Mouse (Mus musculus) lung, embryonic 14.5 days (tissue): ENCODE measurements around the gene C87499. TPM values are rescaled to one million over a fixed set of nuclear protein-coding genes. Genes with fewer than 3 reads are reported as not detected.

ENCODE experiments used
- ATAC-seq: fragments of 200-750 bp; cut with Nextera tagmentation; 2 replicates; pipeline ENCODE4 v1.8.0; 2017; ENCODE audit warnings: mild to moderate bottlenecking, moderate TSS enrichment, moderate library complexity; ENCODE audit not compliant: insufficient read depth
- DNase-seq: peaks from one replicate; pipeline ENCODE4 v3.0.0-alpha.2; 2015
- H3K27ac ChIP-seq: fragments of 300-500 bp; sonication (generic); 2 replicates; pipeline ENCODE4 v1.5.1; 2014; ENCODE audit warnings: low read depth, mild to moderate bottlenecking, moderate library complexity
- H3K27me3 ChIP-seq: fragments of 300-500 bp; sonication (generic); 2 replicates; pipeline ENCODE4 v1.6.1; 2014; ENCODE audit warnings: low read length, control low read depth; ENCODE audit not compliant: insufficient read depth
- H3K36me3 ChIP-seq: fragments of 300-500 bp; sonication (generic); 2 replicates; pipeline ENCODE4 v1.6.1; 2014; ENCODE audit warnings: control low read depth; ENCODE audit not compliant: insufficient read depth
- H3K4me1 ChIP-seq: fragments of 300-500 bp; sonication (generic); 2 replicates; pipeline ENCODE4 v1.6.1; 2014; ENCODE audit warnings: antibody characterized with exemption, control low read depth; ENCODE audit not compliant: insufficient read depth
- H3K4me2 ChIP-seq: fragments of 300-500 bp; sonication (generic); 2 replicates; pipeline ENCODE4 v1.6.1; 2014; ENCODE audit warnings: mild to moderate bottlenecking
- H3K4me3 ChIP-seq: fragments of 300-500 bp; sonication (generic); 2 replicates; pipeline ENCODE4 v1.5.1; 2014; ENCODE audit warnings: low read depth, low read length
- H3K9ac ChIP-seq: fragments of 300-500 bp; sonication (generic); 2 replicates; pipeline ENCODE4 v1.6.1; 2014
- H3K9me3 ChIP-seq: fragments of 300-500 bp; sonication (generic); 2 replicates; pipeline ENCODE4 v1.6.1; 2016; ENCODE audit warnings: low read depth, low read length, control low read depth
- CTCF ChIP-seq: IDR thresholded peaks from 2 replicates; pipeline ENCODE4 v1.5.1; 2016; ENCODE audit warnings: antibody characterized with exemption, low read depth
- WGBS: fragments of 180-500 bp; shearing (Covaris S2); extraction: QIAGEN DNeasy Blood & Tissue Kit; methylation state at CpG from one replicate; pipeline ENCODE4 v1.1.7; 2014; 5-methylcytosine and 5-hydroxymethylcytosine counted together
- polyA plus RNA-seq: library from polyadenylated mRNA; unstranded; fragments of >200 nt; fragmentation: Nextera tagmentation; extraction: Ambion mirVana; gene quantifications from 2 replicates; pipeline ENCODE4 v1.2.1, GENCODE M21; 2014

The C87499 gene
- not detected in 2 replicates for polyA plus RNA-seq

DNA sequence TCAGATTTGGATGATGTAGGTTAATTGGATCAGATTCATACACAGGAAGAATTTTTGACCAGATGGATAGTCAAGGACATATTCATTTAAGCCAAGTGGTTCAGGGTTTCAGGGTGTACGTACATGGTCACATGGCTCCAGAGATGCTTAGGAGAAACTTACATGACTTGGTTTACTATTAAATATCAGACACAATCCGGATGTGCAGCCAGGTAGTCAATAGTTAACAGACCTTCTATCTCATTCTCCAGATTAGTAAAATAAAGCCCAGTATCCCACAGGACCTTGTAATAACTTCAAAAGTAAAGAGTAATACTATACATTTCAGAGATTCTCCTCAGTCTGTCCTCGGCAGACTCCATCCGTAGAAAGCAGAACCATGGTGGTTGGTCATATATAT is at the start of gene C87499:
TSS of gene C87499 (minus strand) at position 101 of the 400 bp plus-strand sequence.
- no peak within 1 kb of the TSS for H3K4me3 ChIP-seq
- no peaks in the 10 kb centered on the region for H3K4me1 ChIP-seq
- ATAC-seq (no peak), DNase-seq (no peak)
- TF ChIP-seq CTCF, result no peak
- no peaks in the 10 kb centered on the region for H3K36me3 ChIP-seq
- H3K4me2 ChIP-seq, result no peak within 1 kb of the TSS
- no peak within 1 kb of the TSS for H3K27ac ChIP-seq
- no peaks in the 10 kb centered on the region for H3K27me3 ChIP-seq
- H3K9ac ChIP-seq, result no peak within 1 kb of the TSS
- no peaks in the 10 kb centered on the region for H3K9me3 ChIP-seq
- WGBS, result 89% methylated on average over 4 of the region's 4 CpGs

DNA sequence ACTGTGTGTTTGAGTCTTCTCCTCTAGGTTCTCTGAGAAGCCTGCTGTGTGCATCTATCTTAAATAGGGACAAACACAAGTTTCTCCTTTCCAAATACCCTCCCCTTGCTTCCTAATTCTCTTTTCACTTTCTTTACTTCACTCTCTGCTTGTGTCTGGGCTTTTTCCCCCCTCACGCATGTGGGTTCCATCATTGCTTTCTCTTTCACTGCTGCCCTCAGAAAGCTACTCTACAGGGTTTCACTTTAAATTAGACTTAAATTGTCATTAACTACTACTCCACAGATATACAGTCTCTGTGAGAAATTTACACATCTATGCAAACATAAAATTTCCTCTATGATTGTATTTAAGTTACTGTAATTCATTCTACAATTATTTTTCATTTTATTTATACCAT is 49.6 kb upstream of the C87499 start, which contains the start of gene Ifna2:
TSS of gene Ifna2 (minus strand) at position 101 of the 400 bp plus-strand sequence.
- no peak within 1 kb of the TSS for H3K9ac ChIP-seq
- 80% methylated on average over 1 of the region's 1 CpGs for WGBS
- no peaks in the 10 kb centered on the region for H3K36me3 ChIP-seq
- TF ChIP-seq CTCF, result no peak
- H3K4me3 ChIP-seq, result no peak within 1 kb of the TSS
- no peak within 1 kb of the TSS for H3K27ac ChIP-seq
- DNase-seq (no peak), ATAC-seq (no peak)
- H3K9me3 ChIP-seq, result no peaks in the 10 kb centered on the region
- no peak within 1 kb of the TSS for H3K4me2 ChIP-seq
- no peaks in the 10 kb centered on the region for H3K27me3 ChIP-seq
- H3K4me1 ChIP-seq, result no peaks in the 10 kb centered on the region

DNA sequence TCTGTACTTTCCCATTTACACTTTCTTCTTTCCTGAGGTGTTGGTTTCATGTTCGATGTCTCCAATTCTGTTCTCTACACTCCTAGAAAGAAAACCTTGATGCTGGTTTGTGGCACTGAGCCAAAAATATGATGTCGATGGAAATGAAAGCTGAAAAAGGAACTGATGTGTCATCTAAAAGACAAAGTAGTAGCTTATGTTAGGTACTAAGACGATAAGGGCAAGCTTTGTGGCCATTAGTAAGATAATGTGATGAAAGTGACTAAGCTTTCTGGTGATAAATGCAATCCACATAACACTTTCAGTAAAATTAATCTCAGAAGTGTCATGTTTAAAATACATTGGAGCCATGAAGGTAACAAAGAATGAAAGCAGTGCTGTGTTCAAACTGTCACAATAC is 47.1 kb upstream of the C87499 start:
- Histone ChIP-seq H3K9me3 (no peaks in the 10 kb centered on the region), H3K4me3 (no peak overlapping the region), H3K36me3 (no peaks in the 10 kb centered on the region), H3K4me2 (no peak overlapping the region), H3K27me3 (no peaks in the 10 kb centered on the region), H3K27ac (no peak overlapping the region), H3K4me1 (no peaks in the 10 kb centered on the region), H3K9ac (no peak overlapping the region)
- no peak for TF ChIP-seq CTCF
- 30% methylated on average over 3 of the region's 3 CpGs for WGBS
- DNase-seq (no peak), ATAC-seq (no peak)

- no peaks in the 10 kb centered on the region for H3K27me3 ChIP-seq
- H3K27ac ChIP-seq, result no peak overlapping the region
- no peak overlapping the region for H3K4me3 ChIP-seq
- no peaks in the 10 kb centered on the region for H3K9me3 ChIP-seq
- no peaks in the 10 kb centered on the region for H3K4me1 ChIP-seq
- H3K9ac ChIP-seq, result no peak overlapping the region
- WGBS, result 42% methylated on average over 8 of the region's 8 CpGs
- H3K4me2 ChIP-seq, result no peak overlapping the region
- ATAC-seq (no peak), DNase-seq (peak; percentile 75)
- H3K36me3 ChIP-seq, result no peaks in the 10 kb centered on the region
- peak; percentile 61 for TF ChIP-seq CTCF
Measured at GRCm38 (mm10) chr4:88680362-88680761, 46.2 kb upstream of the C87499 start.

DNA sequence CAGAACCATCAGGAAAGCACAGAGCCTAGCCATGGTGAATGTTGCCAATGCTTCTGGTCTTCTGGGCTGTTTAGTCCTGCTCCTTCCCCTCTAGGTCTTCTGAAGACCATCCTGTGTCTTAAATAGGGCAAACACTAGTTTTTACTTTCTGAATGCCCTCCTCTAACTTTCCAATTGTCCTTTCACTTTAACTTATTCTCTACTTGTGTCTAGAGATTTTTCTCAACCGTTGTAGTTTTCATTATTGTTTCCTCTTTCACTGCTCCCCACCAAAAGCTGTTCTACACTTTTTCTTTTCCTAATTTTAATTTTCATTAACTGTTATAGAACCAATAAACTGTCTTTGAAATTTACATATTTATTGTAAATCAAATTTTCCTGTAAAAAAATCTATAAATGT is 42.6 kb upstream of the C87499 start, which contains the start of gene Ifna16:
TSS of gene Ifna16 (minus strand) at position 101 of the 400 bp plus-strand sequence.
- 81% methylated on average over 1 of the region's 1 CpGs for WGBS

DNA sequence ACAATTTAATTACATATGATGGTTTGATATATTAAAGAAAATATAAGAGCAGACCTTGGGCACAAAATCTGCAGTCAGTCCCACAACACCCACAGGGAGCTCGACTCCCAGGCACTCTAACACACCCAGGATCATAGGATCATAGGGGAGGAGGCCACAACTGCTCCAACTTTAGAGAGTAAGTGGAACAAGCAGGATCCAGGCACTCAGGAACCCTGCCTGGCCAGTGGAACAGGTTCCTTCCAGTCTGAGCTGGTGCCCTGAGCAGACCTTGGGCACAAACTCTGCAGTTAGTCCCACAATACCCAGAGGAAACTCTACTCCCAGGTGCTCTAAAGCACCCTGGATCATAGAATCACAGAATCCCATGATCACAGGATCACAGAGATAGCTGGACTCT is 21.2 kb upstream of the C87499 start:
- H3K4me1 ChIP-seq, result no peaks in the 10 kb centered on the region
- H3K36me3 ChIP-seq, result no peaks in the 10 kb centered on the region
- no peaks in the 10 kb centered on the region for H3K27me3 ChIP-seq
- H3K27ac ChIP-seq, result no peak overlapping the region
- no peak for ATAC-seq
- no peak for DNase-seq
- H3K9me3 ChIP-seq, result no peaks in the 10 kb centered on the region
- 26% methylated on average over 1 of the region's 1 CpGs for WGBS
- TF ChIP-seq CTCF, result no peak
- no peak overlapping the region for H3K4me2 ChIP-seq
- H3K9ac ChIP-seq, result no peak overlapping the region
- no peak overlapping the region for H3K4me3 ChIP-seq

More for the DNA sequence above, 42.6 kb upstream of the C87499 start, which contains the start of gene Ifna16:
- H3K9ac ChIP-seq, result no peak within 1 kb of the TSS
- H3K36me3 ChIP-seq, result no peaks in the 10 kb centered on the region
- H3K9me3 ChIP-seq, result no peaks in the 10 kb centered on the region
- no peak within 1 kb of the TSS for H3K4me3 ChIP-seq
- no peak for DNase-seq
- no peak within 1 kb of the TSS for H3K4me2 ChIP-seq
- H3K4me1 ChIP-seq, result no peaks in the 10 kb centered on the region
- ATAC-seq, result no peak
- no peak for TF ChIP-seq CTCF
- H3K27me3 ChIP-seq, result no peaks in the 10 kb centered on the region
- no peak within 1 kb of the TSS for H3K27ac ChIP-seq

DNA sequence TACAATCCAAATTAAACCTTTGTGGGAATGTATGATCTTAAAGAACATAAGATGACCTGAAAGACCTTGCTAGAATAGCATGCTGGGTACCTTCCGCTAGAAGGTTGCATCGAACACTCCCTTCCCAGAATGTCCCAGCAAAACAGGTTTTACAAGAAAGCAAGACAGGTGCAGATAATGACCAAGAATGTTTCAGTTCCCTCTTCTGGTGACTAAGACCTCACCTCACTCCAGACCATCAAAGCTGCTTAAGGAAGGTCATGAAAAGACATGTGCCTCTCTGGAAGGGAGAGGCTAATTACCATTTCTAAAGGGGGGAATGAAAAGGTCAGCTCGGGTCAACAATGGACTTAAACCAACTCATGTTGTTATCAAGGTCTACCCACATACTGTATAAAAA is 19.4 kb upstream of the C87499 start:
- Histone ChIP-seq H3K4me2 (no peak overlapping the region), H3K9me3 (no peaks in the 10 kb centered on the region), H3K9ac (no peak overlapping the region), H3K27ac (no peak overlapping the region), H3K4me1 (no peaks in the 10 kb centered on the region), H3K36me3 (no peaks in the 10 kb centered on the region), H3K4me3 (no peak overlapping the region), H3K27me3 (no peaks in the 10 kb centered on the region)
- 76% methylated on average over 3 of the region's 3 CpGs for WGBS
- no peak for ATAC-seq
- no peak for DNase-seq
- TF ChIP-seq CTCF, result no peak

DNA sequence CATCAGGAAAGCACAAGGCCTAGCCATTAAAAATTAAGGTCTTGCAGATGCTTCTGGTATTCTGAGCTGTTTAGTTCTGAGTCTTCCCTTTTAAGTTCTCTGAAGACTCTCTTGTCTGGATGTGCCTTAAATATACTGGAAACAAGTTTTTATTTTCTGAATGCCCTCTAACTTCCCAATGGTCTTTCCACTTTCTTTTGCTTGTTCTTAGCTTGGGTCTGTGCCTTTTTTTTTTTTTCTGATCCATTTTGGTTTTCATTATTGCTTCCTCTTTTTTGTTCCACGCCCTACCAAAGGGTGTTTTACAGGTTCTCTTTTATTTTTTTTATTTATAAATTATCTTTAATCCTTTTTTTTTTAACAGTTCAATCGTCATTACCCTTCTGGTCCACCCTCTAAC is 10.1 kb upstream of the C87499 start, which contains the start of gene Ifna13:
TSS of gene Ifna13 (minus strand) at position 101 of the 400 bp plus-strand sequence.
- WGBS, result 55% methylated on average over 2 of the region's 2 CpGs
- ATAC-seq, result no peak

More for the DNA sequence above, 10.1 kb upstream of the C87499 start, which contains the start of gene Ifna13:
- H3K4me1 ChIP-seq, result no peaks in the 10 kb centered on the region
- no peaks in the 10 kb centered on the region for H3K27me3 ChIP-seq
- DNase-seq, result no peak
- H3K9ac ChIP-seq, result no peak within 1 kb of the TSS
- no peaks in the 10 kb centered on the region for H3K9me3 ChIP-seq
- H3K27ac ChIP-seq, result no peak within 1 kb of the TSS
- no peaks in the 10 kb centered on the region for H3K36me3 ChIP-seq
- H3K4me2 ChIP-seq, result no peak within 1 kb of the TSS
- TF ChIP-seq CTCF, result no peak
- no peak within 1 kb of the TSS for H3K4me3 ChIP-seq
